Mouse (Mus musculus): ENCODE data around the gene Hjurp. TPM values are rescaled to one million over a fixed set of nuclear protein-coding genes. Genes with fewer than 3 reads are reported as not detected.
"Not testable (repeated sequence)": the region's sequence is repeated elsewhere in the genome, so short reads cannot be mapped to it uniquely, and the experiment has no call there.

The Hjurp gene
- polyA plus RNA-seq, 2 experiments: 38.0 to 61.0 TPM

GRCm38 (mm10) chr1:88229566-88229965 lies 47.9 kb downstream of the Hjurp start:
- Histone ChIP-seq H3K36me3 (replicated peaks; ENCODE audit: control insufficient read depth, insufficient read depth, low read depth) (no peaks in the 10 kb centered on the region), H3K4me1 (replicated peaks; ENCODE audit: control insufficient read depth in 2 of 2, insufficient read depth in 2 of 2, low read length in 1 of 2) (no peaks in the 10 kb centered on the region), H3K4me2 (ENCODE audit: low read depth) (no peak overlapping the region), H3K27me3 (ENCODE audit: control insufficient read depth, insufficient read depth, low read length) (no peaks in the 10 kb centered on the region), H3K9me3 (ENCODE audit: control insufficient read depth, low read length) (peaks cover 16% of the 10 kb centered on the region), H3K27ac (no peak overlapping the region), H3K9ac (replicated peaks) (no peak overlapping the region), H3K4me3 (ENCODE audit: insufficient read depth in 1 of 2, low read depth in 2 of 2, low read length in 2 of 2) (no peak overlapping the region)
- TF ChIP-seq EP300 (IDR thresholded peaks at IDR 0.05; ENCODE audit: low read depth) (no peak), CTCF (IDR thresholded peaks at IDR 0.05; ENCODE audit: low read depth) (no peak)
- WGBS (ENCODE audit: insufficient replicate concordance): 50% methylated on average over 3 of the region's 3 CpGs
- ATAC-seq (ENCODE audit: insufficient read depth): no peak
- DNase-seq (ENCODE audit: low read depth in 3 of 3, low spot score in 3 of 3): no peak

DNA sequence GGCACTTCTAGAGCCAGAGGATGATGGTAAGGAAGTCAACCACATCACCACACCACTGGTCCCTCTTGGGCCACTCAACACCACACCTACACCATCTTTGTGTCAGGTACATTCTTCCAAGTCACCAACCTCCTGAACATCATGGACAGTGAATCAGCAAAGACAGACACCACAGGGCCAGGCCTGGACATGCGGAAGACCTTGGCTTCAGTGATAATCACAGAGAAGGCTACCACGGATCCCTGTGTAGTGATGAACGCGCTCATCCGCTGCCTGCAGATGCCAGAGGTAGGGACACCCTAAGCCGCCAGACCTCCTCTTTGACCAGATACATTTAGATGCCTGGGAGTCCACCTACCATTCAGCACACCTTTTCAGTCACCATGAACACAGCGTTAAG lies 49.3 kb downstream of the Hjurp start:
- no peak for ATAC-seq (ENCODE audit: insufficient read depth)
- peaks cover 13% of the 10 kb centered on the region for H3K9me3 ChIP-seq (ENCODE audit: control insufficient read depth, low read length)
- H3K9ac ChIP-seq (replicated peaks): no peak overlapping the region
- H3K36me3 ChIP-seq (replicated peaks; ENCODE audit: control insufficient read depth, insufficient read depth, low read depth): no peaks in the 10 kb centered on the region
- H3K4me1 ChIP-seq (replicated peaks; ENCODE audit: control insufficient read depth in 2 of 2, insufficient read depth in 2 of 2, low read length in 1 of 2): no peaks in the 10 kb centered on the region
- 59% methylated on average over 7 of the region's 7 CpGs for WGBS (ENCODE audit: insufficient replicate concordance)
- no peak for DNase-seq (ENCODE audit: low read depth in 3 of 3, low spot score in 3 of 3)
- no peaks in the 10 kb centered on the region for H3K27me3 ChIP-seq (ENCODE audit: control insufficient read depth, insufficient read depth, low read length)
- TF ChIP-seq EP300 (IDR thresholded peaks at IDR 0.05; ENCODE audit: low read depth) (no peak), CTCF (IDR thresholded peaks at IDR 0.05; ENCODE audit: low read depth) (no peak)
- H3K4me3 ChIP-seq (ENCODE audit: insufficient read depth in 1 of 2, low read depth in 2 of 2, low read length in 2 of 2): no peak overlapping the region
- H3K27ac ChIP-seq: no peak overlapping the region
- H3K4me2 ChIP-seq (ENCODE audit: low read depth): no peak overlapping the region

GRCm38 (mm10) chr1:88227482-88227881 lies 50.0 kb downstream of the Hjurp start:
- peaks cover 13% of the 10 kb centered on the region for H3K9me3 ChIP-seq (ENCODE audit: control insufficient read depth, low read length)
- WGBS (ENCODE audit: insufficient replicate concordance): 37% methylated on average over 2 of the region's 2 CpGs
- H3K27ac ChIP-seq: no peak overlapping the region
- ATAC-seq (ENCODE audit: insufficient read depth): no peak
- no peak for DNase-seq (ENCODE audit: low read depth in 3 of 3, low spot score in 3 of 3)
- no peak overlapping the region for H3K4me3 ChIP-seq (ENCODE audit: insufficient read depth in 1 of 2, low read depth in 2 of 2, low read length in 2 of 2)
- H3K36me3 ChIP-seq (replicated peaks; ENCODE audit: control insufficient read depth, insufficient read depth, low read depth): no peaks in the 10 kb centered on the region
- H3K4me2 ChIP-seq (ENCODE audit: low read depth): no peak overlapping the region
- no peak for TF ChIP-seq CTCF (IDR thresholded peaks at IDR 0.05; ENCODE audit: low read depth)
- no peaks in the 10 kb centered on the region for H3K27me3 ChIP-seq (ENCODE audit: control insufficient read depth, insufficient read depth, low read length)
- H3K9ac ChIP-seq (replicated peaks): no peak overlapping the region
- H3K4me1 ChIP-seq (replicated peaks; ENCODE audit: control insufficient read depth in 2 of 2, insufficient read depth in 2 of 2, low read length in 1 of 2): no peaks in the 10 kb centered on the region

GRCm38 (mm10) chr1:88226670-88227379 lies 50.6 kb downstream of the Hjurp start, which contains the start of gene Mroh2a:
Gene Mroh2a, plus strand, starts transcription at chr1:88226986.
- Histone ChIP-seq H3K9me3 (ENCODE audit: control insufficient read depth, low read length) (peaks cover 13% of the 10 kb centered on the region), H3K36me3 (replicated peaks; ENCODE audit: control insufficient read depth, insufficient read depth, low read depth) (no peaks in the 10 kb centered on the region), H3K27me3 (ENCODE audit: control insufficient read depth, insufficient read depth, low read length) (no peaks in the 10 kb centered on the region), H3K4me2 (ENCODE audit: low read depth) (no peak within 1 kb of the TSS), H3K4me1 (replicated peaks; ENCODE audit: control insufficient read depth in 2 of 2, insufficient read depth in 2 of 2, low read length in 1 of 2) (no peaks in the 10 kb centered on the region), H3K4me3 (ENCODE audit: insufficient read depth in 1 of 2, low read depth in 2 of 2, low read length in 2 of 2) (no peak within 1 kb of the TSS), H3K27ac (no peak within 1 kb of the TSS), H3K9ac (replicated peaks) (no peak within 1 kb of the TSS)
- DNase-seq (ENCODE audit: low read depth in 3 of 3, low spot score in 3 of 3) (no peak), ATAC-seq (ENCODE audit: insufficient read depth) (no peak)
- TF ChIP-seq EP300 (IDR thresholded peaks at IDR 0.05; ENCODE audit: low read depth): no peak
- no peak for TF ChIP-seq CTCF (IDR thresholded peaks at IDR 0.05; ENCODE audit: low read depth)
- WGBS (ENCODE audit: insufficient replicate concordance): 34% methylated on average over 5 of the region's 5 CpGs

DNA sequence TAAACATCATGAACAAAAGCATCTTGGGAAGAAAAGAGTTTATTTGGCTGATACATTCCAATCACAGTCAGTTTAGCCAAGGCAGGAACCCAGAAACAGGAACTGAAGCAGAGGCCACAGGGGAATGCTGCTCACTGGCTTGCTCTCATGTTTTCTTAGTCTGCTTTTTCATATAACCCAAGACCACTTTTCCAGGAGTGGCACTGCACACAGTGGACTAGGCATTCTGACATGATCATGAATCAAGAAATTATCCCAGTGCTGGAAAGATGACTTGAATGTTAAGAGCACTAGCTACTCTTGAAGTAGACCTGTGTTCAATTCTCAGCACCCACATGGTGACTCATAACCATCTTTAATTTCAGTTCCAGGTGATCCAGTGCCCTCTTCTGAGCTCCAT lies 51.7 kb downstream of the Hjurp start:
- no peak for ATAC-seq (ENCODE audit: insufficient read depth)

GRCm38 (mm10) chr1:88225301-88225700 lies 52.1 kb downstream of the Hjurp start:
- WGBS (ENCODE audit: insufficient replicate concordance): 27% methylated on average over 2 of the region's 2 CpGs
- H3K9ac ChIP-seq (replicated peaks); ATAC-seq (ENCODE audit: insufficient read depth); H3K27me3 ChIP-seq (ENCODE audit: control insufficient read depth, insufficient read depth, low read length); H3K27ac ChIP-seq; H3K36me3 ChIP-seq (replicated peaks; ENCODE audit: control insufficient read depth, insufficient read depth, low read depth); DNase-seq (ENCODE audit: low read depth in 3 of 3, low spot score in 3 of 3); H3K4me2 ChIP-seq (ENCODE audit: low read depth); H3K9me3 ChIP-seq (ENCODE audit: control insufficient read depth, low read length); H3K4me1 ChIP-seq (replicated peaks; ENCODE audit: control insufficient read depth in 2 of 2, insufficient read depth in 2 of 2, low read length in 1 of 2); H3K4me3 ChIP-seq (ENCODE audit: insufficient read depth in 1 of 2, low read depth in 2 of 2, low read length in 2 of 2): not testable (repeated sequence)

More for the DNA sequence above, 51.7 kb downstream of the Hjurp start:
- Histone ChIP-seq H3K27me3 (ENCODE audit: control insufficient read depth, insufficient read depth, low read length) (no peaks in the 10 kb centered on the region), H3K9me3 (ENCODE audit: control insufficient read depth, low read length) (peaks cover 8% of the 10 kb centered on the region), H3K4me1 (replicated peaks; ENCODE audit: control insufficient read depth in 2 of 2, insufficient read depth in 2 of 2, low read length in 1 of 2) (no peaks in the 10 kb centered on the region), H3K4me2 (ENCODE audit: low read depth) (no peak overlapping the region), H3K4me3 (ENCODE audit: insufficient read depth in 1 of 2, low read depth in 2 of 2, low read length in 2 of 2) (no peak overlapping the region), H3K9ac (replicated peaks) (no peak overlapping the region), H3K36me3 (replicated peaks; ENCODE audit: control insufficient read depth, insufficient read depth, low read depth) (no peaks in the 10 kb centered on the region), H3K27ac (no peak overlapping the region)
- no peak for TF ChIP-seq EP300 (IDR thresholded peaks at IDR 0.05; ENCODE audit: low read depth)
- no peak for TF ChIP-seq CTCF (IDR thresholded peaks at IDR 0.05; ENCODE audit: low read depth)
- DNase-seq (ENCODE audit: low read depth in 3 of 3, low spot score in 3 of 3): no peak
